In the genomic region with DNA sequence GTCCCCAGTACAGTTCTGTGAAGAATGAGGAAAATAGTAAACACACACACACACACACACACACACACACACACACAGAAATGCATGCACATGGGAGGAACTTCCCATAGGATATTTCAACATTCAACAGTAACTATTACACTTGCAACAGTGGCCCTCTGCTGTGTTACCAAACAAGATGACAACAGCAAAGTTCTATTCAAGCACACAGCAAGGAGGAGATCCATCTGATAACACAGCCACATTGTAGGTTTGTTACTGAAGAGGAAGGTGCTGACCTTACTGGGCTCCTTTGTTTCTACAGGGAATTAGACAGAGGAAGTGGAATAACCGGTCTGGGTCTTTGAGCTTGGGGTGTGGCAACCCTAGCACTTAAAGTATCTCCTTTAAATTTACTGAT, we compare ENCODE assay signal across 29 mouse cellular contexts.
DNase-seq lines count a peak whose midpoint lies in the region; ATAC-seq and TF ChIP-seq lines count a peak whose summit lies in the region.
"Had no signal": no experiment of that assay in that cellular context is flagged by ENCODE, and none has a peak within 500 bp of the region (broad histone marks: within the 10 kb centered on the region; RNA-seq: fewer than 3 reads in every experiment).

No protein-coding gene starts in this region.

- ATAC-seq in liver, postnatal 0 days, result peak; percentile 47
- peak; percentile 45; the same call in 1 of the 2 replicates for ATAC-seq in common myeloid progenitor, adult 5-6 weeks (replicated peaks; ENCODE audit: low read depth, poor library complexity, severe bottlenecking)
- peak; percentile 38 to 88; a peak in 2 of 4 replicates for ATAC-seq in hematopoietic stem cell, adult 5-6 weeks (replicated peaks in 1 of 2; ENCODE audit: insufficient read depth in 1 of 2, low FRiP score in 2 of 2, low TSS enrichment in 1 of 2, low read depth in 1 of 2, poor library complexity in 2 of 2, severe bottlenecking in 2 of 2)
- ATAC-seq: forebrain, embryonic 13.5 days; forebrain, embryonic 16.5 days; hindbrain, postnatal 0 days; inflammation-experienced regulatory T-cells, adult 6 months; intestine, embryonic 16.5 days had no signal

- no peak for TF ChIP-seq CTCF in liver, postnatal 0 days (IDR thresholded peaks at IDR 0.05; ENCODE audit: low read depth)

- no peaks in the 10 kb centered on the region for H3K36me3 ChIP-seq in liver, postnatal 0 days (replicated peaks; ENCODE audit: insufficient read depth, low read length)
- H3K36me3 ChIP-seq: embryonic facial prominence, embryonic 10.5 days; embryonic facial prominence, embryonic 13.5 days; forebrain, embryonic 10.5 days; heart, embryonic 12.5 days; heart, embryonic 15.5 days had no signal

- H3K4me1 ChIP-seq in liver, postnatal 0 days (ENCODE audit: insufficient read depth), result no peaks in the 10 kb centered on the region
- H3K4me1 ChIP-seq: embryonic facial prominence, embryonic 10.5 days; embryonic facial prominence, embryonic 13.5 days; forebrain, embryonic 10.5 days; forebrain, embryonic 13.5 days had no signal

- no peak for TF ChIP-seq EP300 in liver, postnatal 0 days (IDR thresholded peaks at IDR 0.05; ENCODE audit: low read depth)

- 0 out of 2 replicates have a peak overlapping the region, but pooled peaks have one; percentile 2 for H3K27ac ChIP-seq in liver, postnatal 0 days (ENCODE audit: low read depth)
- H3K27ac ChIP-seq: embryonic facial prominence, embryonic 10.5 days; embryonic facial prominence, embryonic 13.5 days; forebrain, embryonic 10.5 days; forebrain, embryonic 13.5 days; gastrocnemius, adult 2 months; heart, embryonic 15.5 days; hindbrain, embryonic 14.5 days; hindbrain, postnatal 0 days had no signal

- no peak overlapping the region for H3K4me3 ChIP-seq in liver, postnatal 0 days (ENCODE audit: low read depth, low read length)
- H3K4me3 ChIP-seq: embryonic facial prominence, embryonic 10.5 days; embryonic facial prominence, embryonic 13.5 days; erythroblast, embryonic 14.5 days; forebrain, embryonic 10.5 days; forebrain, embryonic 13.5 days; gastrocnemius, adult 2 months; heart, embryonic 12.5 days; heart, embryonic 15.5 days had no signal

- H3K9me3 ChIP-seq in liver, postnatal 0 days (ENCODE audit: low read length), result no peaks in the 10 kb centered on the region
- H3K9me3 ChIP-seq: embryonic facial prominence, embryonic 10.5 days; embryonic facial prominence, embryonic 13.5 days; forebrain, embryonic 10.5 days; forebrain, embryonic 13.5 days; heart, embryonic 12.5 days; heart, embryonic 15.5 days had no signal

- no peaks in the 10 kb centered on the region for H3K27me3 ChIP-seq in liver, postnatal 0 days (ENCODE audit: insufficient read depth, low read length)
- H3K27me3 ChIP-seq: embryonic facial prominence, embryonic 13.5 days; forebrain, embryonic 13.5 days had no signal

- 36% methylated on average over 1 of the region's 1 CpGs for WGBS in liver, postnatal 0 days (ENCODE audit: insufficient replicate concordance)

- DNase-seq in liver, postnatal 0 days, result no peak
- no peak for DNase-seq in liver
- DNase-seq in thymus, postnatal 0 days (ENCODE audit: low spot score), result no peak
- DNase-seq in gastrocnemius, postnatal 25 days, result no peak
- no peak for DNase-seq in frontal cortex, postnatal 14 days (ENCODE audit: low spot score in 2 of 2)
- DNase-seq: adrenal gland, postnatal 10 days; adrenal gland, postnatal 36 days; cerebellum, adult 2 months; cerebellum, adult 9-11 months; cerebellum, postnatal 25 days; embryo, embryonic 11 days; gastrocnemius, adult 2 months; gastrocnemius, postnatal 14 days; heart, postnatal 10 days; heart, postnatal 36 days had no signal

- H3K9ac ChIP-seq in liver, postnatal 0 days (replicated peaks), result no peak overlapping the region
- H3K9ac ChIP-seq: embryonic facial prominence, embryonic 13.5 days; forebrain, embryonic 13.5 days; heart, embryonic 12.5 days; heart, embryonic 15.5 days; hindbrain, embryonic 14.5 days had no signal

- H3K4me2 ChIP-seq in liver, postnatal 0 days (ENCODE audit: low read depth, low read length), result no peak overlapping the region
- H3K4me2 ChIP-seq: embryonic facial prominence, embryonic 13.5 days; forebrain, embryonic 13.5 days; heart, embryonic 12.5 days; heart, embryonic 15.5 days; hindbrain, embryonic 14.5 days had no signal
